Comparison of ENCODE assay signal across 7 mouse cellular contexts in genomic region chr3:96173185-96173584, GRCm38 (mm10). TPM values are rescaled to one million over a fixed set of nuclear protein-coding genes. Genes with fewer than 3 reads are reported as not detected.
DNase-seq lines count a peak whose midpoint lies in the region; ATAC-seq and TF ChIP-seq lines count a peak whose summit lies in the region.

No protein-coding gene starts in this region.

- peaks cover 34% of the 10 kb centered on the region for H3K36me3 ChIP-seq in lung, embryonic 15.5 days
- peaks cover 49% of the 10 kb centered on the region for H3K36me3 ChIP-seq in embryonic facial prominence, embryonic 15.5 days
- peaks cover 22% of the 10 kb centered on the region for H3K36me3 ChIP-seq in limb, embryonic 11.5 days (ENCODE audit: control insufficient read depth, insufficient read depth, low read length)
- peaks cover 47% of the 10 kb centered on the region for H3K36me3 ChIP-seq in small intestine, adult 2 months (ENCODE audit: control insufficient read depth, insufficient read depth, low read length)

- no peak for ATAC-seq in lung, embryonic 15.5 days (ENCODE audit: borderline replicate concordance, extremely low read depth, low FRiP score, low TSS enrichment)
- no peak for ATAC-seq in embryonic facial prominence, embryonic 15.5 days (ENCODE audit: insufficient number of reproducible peaks, low FRiP score, low TSS enrichment, low read depth)
- ATAC-seq in limb, embryonic 11.5 days (ENCODE audit: insufficient number of reproducible peaks, low FRiP score, low TSS enrichment, low read depth), result no peak

- no peaks in the 10 kb centered on the region for H3K9me3 ChIP-seq in lung, embryonic 15.5 days
- no peaks in the 10 kb centered on the region for H3K9me3 ChIP-seq in embryonic facial prominence, embryonic 15.5 days (replicated peaks)
- H3K9me3 ChIP-seq in limb, embryonic 11.5 days (ENCODE audit: control insufficient read depth, low read length), result no peaks in the 10 kb centered on the region

- no peak overlapping the region for H3K27ac ChIP-seq in lung, embryonic 15.5 days
- no peak overlapping the region for H3K27ac ChIP-seq in embryonic facial prominence, embryonic 15.5 days (replicated peaks)
- H3K27ac ChIP-seq in limb, embryonic 11.5 days (replicated peaks; ENCODE audit: low read depth, low read length), result no peak overlapping the region
- H3K27ac ChIP-seq in small intestine, adult 2 months (ENCODE audit: insufficient read depth, low read depth, low read length), result no peak overlapping the region

- no peaks in the 10 kb centered on the region for H3K27me3 ChIP-seq in lung, embryonic 15.5 days
- no peaks in the 10 kb centered on the region for H3K27me3 ChIP-seq in embryonic facial prominence, embryonic 15.5 days
- H3K27me3 ChIP-seq in limb, embryonic 11.5 days (ENCODE audit: control insufficient read depth, insufficient read depth, low read length), result no peaks in the 10 kb centered on the region
- H3K27me3 ChIP-seq in small intestine, adult 2 months (ENCODE audit: control insufficient read depth, insufficient read depth, low read length), result no peaks in the 10 kb centered on the region

- H3K4me3 ChIP-seq in lung, embryonic 15.5 days, result peak overlapping the region; percentile 97
- H3K4me3 ChIP-seq in embryonic facial prominence, embryonic 15.5 days (replicated peaks), result peak overlapping the region; percentile 93
- H3K4me3 ChIP-seq in limb, embryonic 11.5 days (ENCODE audit: low read depth, low read length), result peak overlapping the region; percentile 80
- H3K4me3 ChIP-seq in small intestine, adult 2 months (ENCODE audit: low read depth, low read length), result peak overlapping the region; percentile 98

- H3K9ac ChIP-seq in lung, embryonic 15.5 days, result peak overlapping the region; percentile 85
- H3K9ac ChIP-seq in embryonic facial prominence, embryonic 15.5 days, result peak overlapping the region; percentile 74
- H3K9ac ChIP-seq in limb, embryonic 11.5 days (ENCODE audit: low read length), result peak overlapping the region; percentile 84

- peak overlapping the region; percentile 85 for H3K4me2 ChIP-seq in lung, embryonic 15.5 days
- H3K4me2 ChIP-seq in embryonic facial prominence, embryonic 15.5 days (replicated peaks), result peak overlapping the region; percentile 86
- H3K4me2 ChIP-seq in limb, embryonic 11.5 days (ENCODE audit: low read depth, severe bottlenecking), result peak overlapping the region; percentile 94

- peaks cover 37% of the 10 kb centered on the region for H3K4me1 ChIP-seq in lung, embryonic 15.5 days
- H3K4me1 ChIP-seq in embryonic facial prominence, embryonic 15.5 days, result peaks cover 34% of the 10 kb centered on the region
- H3K4me1 ChIP-seq in limb, embryonic 11.5 days (ENCODE audit: control insufficient read depth, insufficient read depth, low read length), result peaks cover 7% of the 10 kb centered on the region; the same call in 1 of the 2 replicates
- H3K4me1 ChIP-seq in small intestine, adult 2 months (ENCODE audit: control insufficient read depth, insufficient read depth, insufficient read length, low read length), result peaks cover 10% of the 10 kb centered on the region; the same call in 1 of the 2 replicates

- WGBS in lung, embryonic 15.5 days, result 30% methylated on average over 7 of the region's 7 CpGs
- WGBS in embryonic facial prominence, embryonic 15.5 days, result 27% methylated on average over 7 of the region's 7 CpGs
- 45% methylated on average over 7 of the region's 7 CpGs for WGBS in limb, embryonic 11.5 days
- 29% methylated on average over 7 of the region's 7 CpGs for WGBS in small intestine, adult 2 months

- TF ChIP-seq POLR2A in small intestine, adult 2 months (IDR thresholded peaks at IDR 0.05; ENCODE audit: low read depth, low read length), result no peak

- TF ChIP-seq CTCF in small intestine, adult 2 months (IDR thresholded peaks at IDR 0.05; ENCODE audit: extremely low read depth, insufficient read length, insufficient replicate concordance, low read depth, low read length), result no peak

- DNase-seq in lung, postnatal 4 days, result no peak
- no peak for DNase-seq in limb, embryonic 11.5 days (ENCODE audit: low spot score)
- DNase-seq in frontal cortex, postnatal 36 days (ENCODE audit: low spot score in 2 of 2), result no peak
- DNase-seq in adrenal gland, postnatal 14 days, result no peak

RNA-seq across cellular contexts. Expression of gene Sf3b4, which starts 1.1 kb away (rescaled TPM):
- polyA plus RNA-seq in lung, embryonic 15.5 days (2015; fragmentation: Nextera tagmentation; extraction: Ambion mirVana), result 168 and 175 TPM in 2 replicates
- polyA plus RNA-seq in embryonic facial prominence, embryonic 15.5 days (2015; fragmentation: Nextera tagmentation; extraction: Ambion mirVana), result 160 and 167 TPM in 2 replicates
- polyA plus RNA-seq in limb, embryonic 11.5 days (2014; fragmentation: Nextera tagmentation; extraction: Ambion mirVana), result 259 and 264 TPM in 2 replicates
- 42.2 and 73.2 TPM in 2 replicates for polyA plus RNA-seq in small intestine, adult 2 months (2012; rRNA removed)
- total RNA-seq in adrenal gland, postnatal 14 days (2021), result 52.0 and 57.5 TPM in 2 replicates

RNA-seq across cellular contexts. Expression of gene Sv2a, which starts 7.8 kb away (rescaled TPM):
- 3.7 and 4.4 TPM in 2 replicates for polyA plus RNA-seq in lung, embryonic 15.5 days (2015; fragmentation: Nextera tagmentation; extraction: Ambion mirVana)
- 4.8 and 5.6 TPM in 2 replicates for polyA plus RNA-seq in embryonic facial prominence, embryonic 15.5 days (2015; fragmentation: Nextera tagmentation; extraction: Ambion mirVana)
- polyA plus RNA-seq in limb, embryonic 11.5 days (2014; fragmentation: Nextera tagmentation; extraction: Ambion mirVana), result 2.7 and 3.9 TPM in 2 replicates
- polyA plus RNA-seq in small intestine, adult 2 months (2012; rRNA removed), result 0.85 and 1.4 TPM in 2 replicates
- 9.0 and 10.4 TPM in 2 replicates for total RNA-seq in adrenal gland, postnatal 14 days (2021)

RNA-seq across cellular contexts. Expression of gene Mtmr11, which starts 11.4 kb away (rescaled TPM):
- 11.2 and 14.9 TPM in 2 replicates for polyA plus RNA-seq in lung, embryonic 15.5 days (2015; fragmentation: Nextera tagmentation; extraction: Ambion mirVana)
- 25.7 and 26.6 TPM in 2 replicates for polyA plus RNA-seq in embryonic facial prominence, embryonic 15.5 days (2015; fragmentation: Nextera tagmentation; extraction: Ambion mirVana)
- 22.7 and 24.9 TPM in 2 replicates for polyA plus RNA-seq in limb, embryonic 11.5 days (2014; fragmentation: Nextera tagmentation; extraction: Ambion mirVana)
- polyA plus RNA-seq in small intestine, adult 2 months (2012; rRNA removed), result 5.0 and 64.6 TPM in 2 replicates
- 9.3 and 15.6 TPM in 2 replicates for total RNA-seq in adrenal gland, postnatal 14 days (2021)

RNA-seq across cellular contexts. Expression of gene Bola1, which starts 46.3 kb away (rescaled TPM):
- polyA plus RNA-seq in lung, embryonic 15.5 days (2015; fragmentation: Nextera tagmentation; extraction: Ambion mirVana), result 56.8 and 64.4 TPM in 2 replicates
- 50.9 and 52.6 TPM in 2 replicates for polyA plus RNA-seq in embryonic facial prominence, embryonic 15.5 days (2015; fragmentation: Nextera tagmentation; extraction: Ambion mirVana)
- polyA plus RNA-seq in limb, embryonic 11.5 days (2014; fragmentation: Nextera tagmentation; extraction: Ambion mirVana), result 68.2 and 68.9 TPM in 2 replicates
- 62.0 and 66.0 TPM in 2 replicates for polyA plus RNA-seq in small intestine, adult 2 months (2012; rRNA removed)
- 33.1 and 33.2 TPM in 2 replicates for total RNA-seq in adrenal gland, postnatal 14 days (2021)

RNA-seq across cellular contexts. Expression of gene Hist2h2ab, which starts 46.5 kb away (rescaled TPM):
- 1.1 and 1.4 TPM in 2 replicates for polyA plus RNA-seq in lung, embryonic 15.5 days (2015; fragmentation: Nextera tagmentation; extraction: Ambion mirVana)
- not detected in 2 replicates for polyA plus RNA-seq in embryonic facial prominence, embryonic 15.5 days (2015; fragmentation: Nextera tagmentation; extraction: Ambion mirVana)
- polyA plus RNA-seq in limb, embryonic 11.5 days (2014; fragmentation: Nextera tagmentation; extraction: Ambion mirVana), result 1.6 TPM in 1 of 2 replicates, not detected in the other
- 3.4 and 9.2 TPM in 2 replicates for polyA plus RNA-seq in small intestine, adult 2 months (2012; rRNA removed)
- total RNA-seq in adrenal gland, postnatal 14 days (2021), result 14.3 and 17.6 TPM in 2 replicates
